Mouse (Mus musculus): ENCODE results near the gene Tesk1. TPM values are rescaled to one million over a fixed set of nuclear protein-coding genes. Genes with fewer than 3 reads are reported as not detected.

Tesk1 gene
- polyA plus RNA-seq, 1 experiment, result 1.6 TPM

DNA sequence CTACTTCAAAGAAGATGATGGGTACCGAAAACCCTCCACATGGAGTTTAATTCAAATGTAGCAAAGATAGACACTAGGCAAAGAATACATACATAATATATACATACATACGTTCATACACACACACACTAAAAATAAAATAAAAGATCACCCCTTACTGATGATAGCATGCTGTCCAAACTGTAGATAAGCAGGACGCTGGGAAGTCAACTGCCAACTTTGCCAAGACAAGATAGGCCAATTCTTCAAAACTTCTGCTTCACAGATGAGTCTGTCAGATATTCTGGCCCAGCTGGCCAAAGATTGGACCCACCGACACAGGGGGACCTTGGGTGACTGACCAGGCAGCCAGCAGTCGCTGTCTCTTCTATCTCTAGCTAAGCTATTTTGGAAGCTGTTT is 21.4 kb downstream of the Tesk1 start:
- TF ChIP-seq TAL1 (IDR thresholded peaks at IDR 0.05; ENCODE audit: low read length) (no peak), GATA1 (IDR thresholded peaks at IDR 0.05; ENCODE audit: low read length) (no peak)
- Histone ChIP-seq H3K36me3 (ENCODE audit: control insufficient read depth) (no peaks in the 10 kb centered on the region), H3K4me3 (replicated peaks) (no peak overlapping the region), H3K9me3 (ENCODE audit: control insufficient read depth, low read length) (no peaks in the 10 kb centered on the region), H3K4me1 (ENCODE audit: control insufficient read depth) (no peaks in the 10 kb centered on the region), H3K27me3 (ENCODE audit: control insufficient read depth) (no peaks in the 10 kb centered on the region; the same call in 1 of the 2 replicates)

DNA sequence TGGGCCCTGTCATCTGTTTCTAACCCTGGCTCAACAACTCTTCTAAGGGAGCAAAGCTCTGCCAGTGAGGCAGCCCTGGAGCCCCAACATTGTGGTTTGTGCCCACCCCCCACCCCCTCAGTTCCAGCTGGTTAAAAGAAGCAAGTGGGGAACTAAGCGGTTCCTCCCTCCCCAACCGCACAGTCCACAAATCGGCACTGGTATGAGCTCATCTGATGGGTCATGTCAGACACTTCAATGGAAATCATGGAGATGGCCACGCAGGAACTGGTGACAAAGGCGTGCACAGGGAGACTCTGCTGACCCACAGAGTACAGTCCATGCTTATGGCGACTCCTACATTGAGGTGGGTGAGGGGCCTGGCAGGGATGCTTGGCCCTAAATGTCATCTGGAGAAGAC is 24.2 kb downstream of the Tesk1 start:
- H3K9me3 ChIP-seq (ENCODE audit: control insufficient read depth, low read length), result no peaks in the 10 kb centered on the region
- no peak overlapping the region for H3K4me3 ChIP-seq (replicated peaks)
- H3K4me1 ChIP-seq (ENCODE audit: control insufficient read depth), result no peaks in the 10 kb centered on the region
- TF ChIP-seq TAL1 (IDR thresholded peaks at IDR 0.05; ENCODE audit: low read length), result no peak
- TF ChIP-seq GATA1 (IDR thresholded peaks at IDR 0.05; ENCODE audit: low read length), result no peak
- 0 out of 2 replicates have a peak, but pooled peaks cover 2% of the 10 kb centered on the region for H3K27me3 ChIP-seq (ENCODE audit: control insufficient read depth)
- no peaks in the 10 kb centered on the region for H3K36me3 ChIP-seq (ENCODE audit: control insufficient read depth)

DNA sequence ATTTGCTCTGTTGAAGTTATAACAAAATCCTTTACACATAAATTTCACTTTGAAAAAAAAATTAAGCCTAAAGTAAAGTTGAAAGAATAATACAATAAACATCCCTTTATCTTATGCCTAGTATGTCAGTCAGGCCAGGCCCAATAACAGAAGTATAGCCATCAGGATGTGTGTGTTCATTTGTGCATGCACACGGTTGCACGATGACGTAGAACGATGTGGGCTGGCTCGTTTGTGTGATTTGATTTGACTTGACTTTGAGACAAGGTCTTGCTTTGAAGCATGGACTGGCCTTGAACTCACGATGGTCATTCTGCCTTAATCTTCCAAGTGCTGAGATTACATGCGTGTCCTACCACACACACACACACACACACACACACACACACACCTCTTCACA is 25.1 kb downstream of the Tesk1 start:
- H3K27me3 ChIP-seq (ENCODE audit: control insufficient read depth), result 0 out of 2 replicates have a peak, but pooled peaks cover 2% of the 10 kb centered on the region
- TF ChIP-seq GATA1 (IDR thresholded peaks at IDR 0.05; ENCODE audit: low read length), result no peak
- no peaks in the 10 kb centered on the region for H3K9me3 ChIP-seq (ENCODE audit: control insufficient read depth, low read length)
- no peaks in the 10 kb centered on the region for H3K36me3 ChIP-seq (ENCODE audit: control insufficient read depth)
- no peak overlapping the region for H3K4me3 ChIP-seq (replicated peaks)
- H3K4me1 ChIP-seq (ENCODE audit: control insufficient read depth), result no peaks in the 10 kb centered on the region

DNA sequence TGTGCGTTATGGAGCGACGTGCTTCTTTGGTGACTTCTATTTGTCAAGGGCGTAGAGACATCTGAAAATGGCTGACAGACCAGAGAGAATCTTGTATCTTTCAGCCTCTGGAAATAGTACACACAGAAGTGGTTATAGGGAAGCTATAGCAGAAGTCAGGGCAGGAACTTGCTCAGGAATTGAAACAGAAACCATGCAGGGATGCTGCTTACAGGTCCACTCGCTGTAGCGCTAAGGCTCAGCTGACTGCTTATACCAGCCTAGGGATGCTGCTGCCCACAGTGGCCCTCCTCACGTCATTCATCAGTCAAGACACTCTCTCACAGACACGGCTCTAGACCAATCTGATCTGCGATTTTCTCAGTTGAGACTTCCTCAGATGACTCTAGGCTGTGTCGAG is 28.6 kb downstream of the Tesk1 start:
- Histone ChIP-seq H3K9me3 (ENCODE audit: control insufficient read depth, low read length) (no peaks in the 10 kb centered on the region), H3K27me3 (ENCODE audit: control insufficient read depth) (0 out of 2 replicates have a peak, but pooled peaks cover 2% of the 10 kb centered on the region), H3K4me3 (replicated peaks) (no peak overlapping the region), H3K4me1 (ENCODE audit: control insufficient read depth) (no peaks in the 10 kb centered on the region), H3K36me3 (ENCODE audit: control insufficient read depth) (no peaks in the 10 kb centered on the region)
- TF ChIP-seq TAL1 (IDR thresholded peaks at IDR 0.05; ENCODE audit: low read length) (no peak), GATA1 (IDR thresholded peaks at IDR 0.05; ENCODE audit: low read length) (no peak)

DNA sequence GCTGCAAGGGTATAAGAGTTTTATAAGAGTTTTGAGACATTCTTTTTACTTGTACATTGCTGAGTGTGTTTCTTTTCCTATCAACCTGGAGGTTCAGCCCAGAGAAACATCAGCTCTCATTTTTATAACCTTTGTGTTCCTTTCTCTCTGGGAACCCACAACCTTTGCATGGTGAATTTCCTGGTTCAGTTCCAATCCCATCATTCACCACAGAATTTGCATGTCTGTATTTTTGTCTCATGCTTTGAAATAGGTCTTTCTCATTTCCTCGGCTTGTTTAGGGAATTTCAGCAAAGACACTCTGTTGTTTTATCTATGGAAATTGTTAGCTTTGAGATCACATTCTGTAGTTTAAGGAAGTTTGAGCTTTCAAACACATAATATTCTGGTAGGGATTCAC is 31.9 kb downstream of the Tesk1 start:
- H3K9me3 ChIP-seq (ENCODE audit: control insufficient read depth, low read length), result no peaks in the 10 kb centered on the region
- 0 out of 2 replicates have a peak, but pooled peaks cover 2% of the 10 kb centered on the region for H3K27me3 ChIP-seq (ENCODE audit: control insufficient read depth)
- TF ChIP-seq GATA1 (IDR thresholded peaks at IDR 0.05; ENCODE audit: low read length) (no peak), TAL1 (IDR thresholded peaks at IDR 0.05; ENCODE audit: low read length) (no peak)
- H3K36me3 ChIP-seq (ENCODE audit: control insufficient read depth), result no peaks in the 10 kb centered on the region
- H3K4me1 ChIP-seq (ENCODE audit: control insufficient read depth), result peaks cover 10% of the 10 kb centered on the region
- no peak overlapping the region for H3K4me3 ChIP-seq (replicated peaks)

DNA sequence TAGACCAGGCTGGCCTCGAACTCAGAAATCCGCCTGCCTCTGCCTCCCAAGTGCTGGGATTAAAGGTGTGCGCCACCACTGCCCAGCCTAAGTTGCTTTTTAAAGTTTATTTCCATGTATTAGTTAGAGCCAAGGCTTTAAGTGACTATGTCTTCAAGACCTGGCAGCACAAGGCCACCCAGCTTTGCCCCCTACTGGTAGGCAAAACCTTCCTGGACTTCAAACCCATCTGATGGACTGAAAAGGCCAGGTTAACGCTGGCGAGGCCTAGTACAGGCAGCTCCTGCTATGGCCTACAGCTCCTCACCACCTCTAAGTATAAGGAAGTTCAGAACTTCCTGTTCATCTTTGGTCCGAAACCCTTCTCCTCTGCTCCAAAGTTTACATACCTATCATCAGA is 34.9 kb downstream of the Tesk1 start:
- TF ChIP-seq GATA1 (IDR thresholded peaks at IDR 0.05; ENCODE audit: low read length), result no peak
- Histone ChIP-seq H3K4me3 (replicated peaks) (no peak overlapping the region), H3K27me3 (ENCODE audit: control insufficient read depth) (no peaks in the 10 kb centered on the region), H3K4me1 (ENCODE audit: control insufficient read depth) (peaks cover 19% of the 10 kb centered on the region), H3K9me3 (ENCODE audit: control insufficient read depth, low read length) (no peaks in the 10 kb centered on the region), H3K36me3 (ENCODE audit: control insufficient read depth) (no peaks in the 10 kb centered on the region)

DNA sequence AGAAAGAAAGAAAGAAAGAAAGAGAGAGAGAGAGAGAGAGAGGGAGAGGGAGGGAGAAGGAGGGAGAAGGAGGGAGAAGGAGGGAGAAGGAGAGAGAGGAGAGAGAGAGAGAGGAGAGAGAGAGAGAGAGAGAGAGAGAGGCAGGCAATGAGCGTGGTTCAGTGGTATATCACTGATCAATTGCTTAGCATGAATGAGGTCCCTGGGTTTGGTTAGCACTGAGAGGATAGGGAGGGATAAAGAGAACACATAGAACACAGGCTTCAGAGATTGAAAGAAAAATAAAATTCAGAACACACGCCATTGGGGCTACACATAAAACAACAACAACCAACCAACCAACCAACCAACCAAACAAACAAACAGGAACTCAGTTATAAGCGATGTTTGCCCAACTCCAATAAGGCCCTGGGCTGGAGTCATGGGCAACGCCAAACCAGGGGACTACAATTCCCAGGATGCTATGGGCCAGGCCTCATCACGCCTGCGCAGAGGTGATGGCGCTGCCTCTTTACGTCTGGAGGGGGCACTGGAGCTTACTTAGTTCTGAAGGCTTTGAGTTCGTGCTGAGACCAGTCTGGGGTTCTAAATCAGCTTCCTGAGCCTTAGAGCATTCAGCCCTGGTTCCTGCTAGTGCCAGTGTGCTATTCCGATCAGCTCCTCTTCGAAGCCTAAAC is 36.3 kb downstream of the Tesk1 start:
- H3K4me3 ChIP-seq (replicated peaks), result peak overlapping the region; percentile 68

DNA sequence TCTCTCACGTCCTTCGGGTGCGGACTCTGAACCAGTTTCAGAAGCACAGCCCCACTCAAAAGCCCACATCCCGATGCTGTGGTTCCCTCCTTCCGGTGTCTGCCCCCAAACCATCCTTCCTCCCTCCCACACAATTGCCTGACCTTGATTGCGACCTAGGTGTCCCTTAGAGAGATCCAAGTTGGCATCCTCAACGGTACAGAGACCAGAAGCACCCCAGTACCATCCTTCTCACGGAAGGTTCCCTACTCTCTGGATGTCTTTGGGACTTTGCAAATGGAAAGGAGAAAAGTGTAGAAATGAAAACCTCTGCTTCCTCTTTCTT is 36.8 kb downstream of the Tesk1 start:
- no peak for TF ChIP-seq TAL1 (IDR thresholded peaks at IDR 0.05; ENCODE audit: low read length)
- no peak for TF ChIP-seq GATA1 (IDR thresholded peaks at IDR 0.05; ENCODE audit: low read length)
- H3K4me3 ChIP-seq (replicated peaks), result peak overlapping the region; percentile 68
- peaks cover 19% of the 10 kb centered on the region for H3K4me1 ChIP-seq (ENCODE audit: control insufficient read depth)
- no peaks in the 10 kb centered on the region for H3K36me3 ChIP-seq (ENCODE audit: control insufficient read depth)
- peaks cover 6% of the 10 kb centered on the region for H3K27me3 ChIP-seq (ENCODE audit: control insufficient read depth)
- H3K9me3 ChIP-seq (ENCODE audit: control insufficient read depth, low read length), result no peaks in the 10 kb centered on the region

More for the DNA sequence above, 36.3 kb downstream of the Tesk1 start:
- Histone ChIP-seq H3K36me3 (ENCODE audit: control insufficient read depth) (no peaks in the 10 kb centered on the region), H3K27me3 (ENCODE audit: control insufficient read depth) (peaks cover 6% of the 10 kb centered on the region), H3K9me3 (ENCODE audit: control insufficient read depth, low read length) (no peaks in the 10 kb centered on the region), H3K4me1 (ENCODE audit: control insufficient read depth) (peaks cover 19% of the 10 kb centered on the region)
- no peak for TF ChIP-seq TAL1 (IDR thresholded peaks at IDR 0.05; ENCODE audit: low read length)
- no peak for TF ChIP-seq GATA1 (IDR thresholded peaks at IDR 0.05; ENCODE audit: low read length)

DNA sequence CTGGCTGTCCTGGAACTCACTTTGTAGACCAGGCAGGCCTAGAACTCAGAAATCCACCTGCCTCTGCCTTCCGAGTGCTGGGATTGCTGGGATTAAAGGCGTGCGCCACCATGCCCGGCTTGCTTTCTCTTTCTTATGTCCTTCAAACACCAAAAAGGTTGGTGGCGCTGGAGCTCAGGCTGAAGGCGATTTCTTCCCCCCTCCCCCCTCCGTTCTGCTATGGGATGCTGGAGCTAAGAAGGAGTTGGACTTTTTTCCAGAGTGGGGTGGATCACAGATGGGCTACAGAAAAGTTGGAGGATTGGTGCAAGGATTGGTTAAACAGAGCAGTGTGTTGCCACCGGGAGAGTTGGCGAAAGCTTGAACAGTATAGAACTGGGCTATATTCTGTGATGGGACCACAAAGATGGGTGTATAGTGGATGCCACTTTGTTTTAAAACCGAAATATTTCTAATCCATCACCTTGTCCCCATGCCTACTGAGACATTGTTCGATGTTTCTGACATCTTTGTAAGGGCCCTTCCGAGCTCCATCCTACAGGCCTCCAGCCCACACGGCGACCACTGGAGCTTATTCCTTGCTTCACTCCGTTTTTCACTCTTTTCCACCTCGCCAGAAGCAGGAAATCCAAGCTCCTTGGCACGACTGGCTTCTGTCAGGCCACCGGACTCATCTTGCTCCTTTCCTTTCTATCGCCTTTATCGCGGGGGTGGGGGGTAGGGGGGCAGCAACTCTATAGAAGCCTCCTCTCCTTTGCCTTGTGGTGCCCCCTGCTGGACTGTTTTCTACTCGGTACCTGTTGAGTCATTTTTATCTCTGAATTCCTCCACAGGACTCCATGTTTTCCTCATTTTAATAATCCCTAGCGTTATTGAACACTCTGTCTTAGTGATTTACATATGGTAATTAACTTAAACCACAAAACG is 37.4 kb downstream of the Tesk1 start:
- Histone ChIP-seq H3K4me3 (replicated peaks) (peak overlapping the region; percentile 23), H3K9me3 (ENCODE audit: control insufficient read depth, low read length) (no peaks in the 10 kb centered on the region), H3K27me3 (ENCODE audit: control insufficient read depth) (peaks cover 6% of the 10 kb centered on the region), H3K4me1 (ENCODE audit: control insufficient read depth) (peaks cover 19% of the 10 kb centered on the region), H3K36me3 (ENCODE audit: control insufficient read depth) (no peaks in the 10 kb centered on the region)
- TF ChIP-seq TAL1 (IDR thresholded peaks at IDR 0.05; ENCODE audit: low read length) (no peak), GATA1 (IDR thresholded peaks at IDR 0.05; ENCODE audit: low read length) (no peak)

Measured in erythroblast, embryonic 14.5 days (primary cell).